Mouse (Mus musculus) liver, postnatal 0 days (tissue): ENCODE data around the gene Cnnm1. TPM values are rescaled to one million over a fixed set of nuclear protein-coding genes. Genes with fewer than 3 reads are reported as not detected.

Source experiments
- ATAC-seq: fragments of 200-750 bp; cut with Nextera tagmentation; 2 replicates; pipeline ENCODE4 v1.8.0; 2017; ENCODE audit warnings: mild to moderate bottlenecking, moderate library complexity
- DNase-seq: peaks from one replicate; pipeline ENCODE4 v3.0.0-alpha.2; 2016
- H3K27ac ChIP-seq: fragments of 300-500 bp; sonication (generic); 2 replicates; pipeline ENCODE4 v1.5.1; 2014; ENCODE audit warnings: antibody characterized with exemption, moderate library complexity, mild to moderate bottlenecking, low read depth
- H3K27me3 ChIP-seq: fragments of 300-500 bp; sonication (generic); 2 replicates; pipeline ENCODE4 v1.6.1; 2014; ENCODE audit warnings: low read length, control low read depth, mixed read lengths; ENCODE audit not compliant: insufficient read depth
- H3K36me3 ChIP-seq: fragments of 300-500 bp; sonication (generic); replicated peaks from 2 replicates; pipeline ENCODE4 v1.6.1; 2014; ENCODE audit warnings: mild to moderate bottlenecking, control low read depth, low read length, moderate library complexity, mixed read lengths; ENCODE audit not compliant: insufficient read depth
- H3K4me1 ChIP-seq: fragments of 300-500 bp; sonication (generic); 2 replicates; pipeline ENCODE4 v1.6.1; 2014; ENCODE audit warnings: antibody characterized with exemption, mild to moderate bottlenecking, control low read depth; ENCODE audit not compliant: insufficient read depth
- H3K4me2 ChIP-seq: fragments of 300-500 bp; sonication (generic); 2 replicates; pipeline ENCODE4 v1.6.1; 2014; ENCODE audit warnings: low read depth, mild to moderate bottlenecking, low read length, moderate library complexity, mixed read lengths
- H3K4me3 ChIP-seq: fragments of 300-500 bp; sonication (generic); 2 replicates; pipeline ENCODE4 v1.5.1; 2014; ENCODE audit warnings: low read depth, low read length
- H3K9ac ChIP-seq: fragments of 300-500 bp; sonication (generic); replicated peaks from 2 replicates; pipeline ENCODE4 v1.6.1; 2014; ENCODE audit warnings: mild to moderate bottlenecking, moderate library complexity
- H3K9me3 ChIP-seq: fragments of 300-500 bp; sonication (generic); 2 replicates; pipeline ENCODE4 v1.6.1; 2016; ENCODE audit warnings: mild to moderate bottlenecking, control low read depth, low read length, mixed read lengths
- CTCF ChIP-seq: sonication (generic); IDR thresholded peaks from 2 replicates; pipeline ENCODE4 v1.5.1; 2016; ENCODE audit warnings: antibody characterized with exemption, low read depth
- EP300 ChIP-seq: IDR thresholded peaks from 2 replicates; pipeline ENCODE4 v1.6.1; 2016; ENCODE audit warnings: antibody characterized with exemption, low read depth, mild to moderate bottlenecking
- WGBS: fragments of 180-500 bp; shearing (Covaris S2); extraction: QIAGEN DNeasy Blood & Tissue Kit; methylation state at CpG from one replicate; pipeline ENCODE4 v1.1.7; 2014; ENCODE audit not compliant: insufficient replicate concordance; 5-methylcytosine and 5-hydroxymethylcytosine counted together
- polyA plus RNA-seq: library from polyadenylated mRNA; unstranded; fragments of >200 nt; fragmentation: Nextera tagmentation; extraction: Ambion mirVana; gene quantifications from 2 replicates; pipeline ENCODE4 v1.2.1, GENCODE M21; 2015

The Cnnm1 gene
- polyA plus RNA-seq, 1 experiment from 2014 or later, result 0.21 TPM

DNA sequence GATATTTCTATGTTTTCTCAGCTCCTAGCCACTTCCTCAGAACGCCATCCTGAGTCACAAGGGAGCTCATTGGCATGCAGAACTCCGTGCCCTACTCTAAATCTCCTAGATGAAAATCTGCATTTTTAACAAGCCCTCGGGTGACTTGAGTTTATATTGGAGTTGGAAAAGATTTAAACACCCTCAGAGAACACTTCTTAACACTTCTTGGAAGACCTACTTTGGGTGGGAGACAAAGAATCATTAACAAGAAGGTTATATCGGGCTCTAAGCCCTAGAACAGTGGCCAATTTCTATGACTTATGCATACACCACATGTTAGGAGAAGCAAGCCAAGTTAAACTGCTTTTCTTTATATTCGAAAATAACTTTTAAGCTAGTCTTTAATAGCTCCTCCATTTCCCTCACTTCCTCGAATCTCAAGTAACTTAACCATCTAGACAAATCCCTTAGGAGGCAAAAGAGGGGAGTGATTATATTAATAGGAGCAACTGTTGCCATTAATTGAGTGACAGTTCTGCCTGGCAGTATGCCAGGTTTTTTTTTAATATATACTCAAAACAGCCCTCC, 4.5 kb downstream of the Cnnm1 start:
- Histone ChIP-seq H3K4me3 (no peak overlapping the region), H3K4me1 (peaks cover 6% of the 10 kb centered on the region), H3K9ac (no peak overlapping the region), H3K9me3 (no peaks in the 10 kb centered on the region), H3K4me2 (no peak overlapping the region), H3K27me3 (peaks cover 41% of the 10 kb centered on the region), H3K36me3 (no peaks in the 10 kb centered on the region), H3K27ac (no peak overlapping the region)
- WGBS, result 72% methylated on average over 6 of the region's 6 CpGs
- no peak for TF ChIP-seq EP300
- TF ChIP-seq CTCF, result no peak
- DNase-seq (no peak), ATAC-seq (no peak)

DNA sequence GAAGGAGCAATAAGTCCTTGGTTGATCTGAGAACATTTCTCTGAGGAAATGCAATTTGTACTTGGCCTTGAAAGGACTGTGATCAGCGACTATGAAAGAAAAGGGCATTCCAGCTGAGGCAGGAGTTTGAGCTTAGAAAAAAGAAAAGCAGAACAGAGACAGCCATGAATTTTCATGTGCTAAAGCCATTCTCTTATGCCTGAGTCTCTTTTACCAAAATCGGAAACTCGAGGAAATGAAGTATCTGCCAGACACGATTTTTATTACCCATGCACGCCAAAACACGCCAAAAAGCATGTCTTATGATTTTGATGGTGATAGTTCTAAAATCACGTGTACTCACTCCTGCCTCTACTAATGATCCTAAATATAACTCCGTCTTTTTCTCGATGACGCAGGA, 11.3 kb downstream of the Cnnm1 start:
- Histone ChIP-seq H3K27ac (no peak overlapping the region), H3K36me3 (no peaks in the 10 kb centered on the region), H3K9ac (no peak overlapping the region), H3K4me3 (no peak overlapping the region), H3K27me3 (no peaks in the 10 kb centered on the region), H3K9me3 (no peaks in the 10 kb centered on the region), H3K4me2 (no peak overlapping the region), H3K4me1 (no peaks in the 10 kb centered on the region)
- no peak for ATAC-seq
- 84% methylated on average over 10 of the region's 10 CpGs for WGBS
- DNase-seq, result no peak
- TF ChIP-seq CTCF (no peak), EP300 (no peak)

DNA sequence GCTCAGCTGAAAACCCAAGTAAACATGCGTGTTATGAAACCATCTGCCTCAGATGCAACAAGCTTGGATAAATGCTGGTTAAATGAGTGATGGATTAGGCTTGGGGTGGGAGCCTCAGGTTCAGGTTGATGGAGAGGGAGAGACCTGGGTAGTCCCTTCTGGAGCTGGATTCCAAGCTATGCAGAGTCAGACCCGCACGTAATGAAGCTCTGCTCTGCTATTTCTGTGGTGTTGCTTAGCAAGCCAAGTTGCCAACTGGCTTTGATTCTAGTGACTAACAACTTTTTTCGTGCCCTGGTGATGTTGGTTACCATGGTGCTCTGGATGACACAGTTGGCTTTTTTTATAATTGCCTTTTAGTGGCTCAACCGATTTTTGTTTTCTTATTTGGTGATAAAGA, 11.9 kb downstream of the Cnnm1 start:
- Histone ChIP-seq H3K9ac (no peak overlapping the region), H3K36me3 (no peaks in the 10 kb centered on the region), H3K9me3 (no peaks in the 10 kb centered on the region), H3K27me3 (no peaks in the 10 kb centered on the region), H3K4me2 (no peak overlapping the region), H3K27ac (no peak overlapping the region), H3K4me1 (no peaks in the 10 kb centered on the region), H3K4me3 (no peak overlapping the region)
- WGBS, result 78% methylated on average over 5 of the region's 5 CpGs
- no peak for DNase-seq
- ATAC-seq, result no peak
- TF ChIP-seq EP300 (no peak), CTCF (no peak)

DNA sequence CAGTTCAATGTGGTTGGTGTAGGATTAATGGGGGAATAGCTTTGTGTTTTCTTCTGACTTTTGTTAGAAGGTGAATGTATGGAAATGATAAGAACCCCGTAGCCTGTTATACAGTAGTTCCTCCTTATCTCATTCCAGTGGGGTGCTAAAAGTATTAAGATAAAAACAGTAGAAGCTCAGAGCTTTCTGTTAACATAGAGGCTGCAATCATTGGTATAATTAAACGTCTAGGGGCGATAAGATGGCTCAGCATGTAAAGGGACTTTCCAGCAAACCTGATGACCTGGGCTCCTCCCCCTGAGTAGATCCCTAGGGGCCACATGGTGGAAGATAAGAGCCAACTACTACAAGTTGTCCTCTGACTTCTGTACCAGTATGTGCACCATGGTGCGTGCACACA, 12.8 kb downstream of the Cnnm1 start:
- Histone ChIP-seq H3K36me3 (no peaks in the 10 kb centered on the region), H3K27ac (no peak overlapping the region), H3K4me1 (no peaks in the 10 kb centered on the region), H3K4me2 (no peak overlapping the region), H3K4me3 (no peak overlapping the region), H3K9ac (no peak overlapping the region), H3K27me3 (no peaks in the 10 kb centered on the region), H3K9me3 (no peaks in the 10 kb centered on the region)
- DNase-seq (no peak), ATAC-seq (peak; percentile 85)
- WGBS, result 48% methylated on average over 4 of the region's 4 CpGs
- TF ChIP-seq CTCF (no peak), EP300 (peak; percentile 90)

DNA sequence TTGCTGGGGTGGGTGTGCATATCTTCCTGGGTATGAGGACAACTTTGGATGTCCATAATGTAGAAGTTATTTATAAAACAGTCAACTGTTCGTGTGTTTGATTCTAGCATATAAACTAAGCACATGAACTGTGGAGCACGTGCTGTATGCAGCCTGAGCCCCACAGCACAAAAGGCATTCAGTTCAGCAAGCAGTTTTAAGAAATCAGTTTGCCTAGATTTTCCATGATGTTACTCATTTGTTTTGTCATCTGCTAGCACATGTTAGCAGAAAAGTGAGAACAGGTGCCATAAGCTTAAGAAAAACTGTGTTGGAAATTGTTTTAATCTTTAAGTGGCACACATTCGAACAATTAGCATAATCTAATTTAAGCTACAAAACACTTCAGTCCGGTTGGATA, 19.7 kb downstream of the Cnnm1 start:
- TF ChIP-seq CTCF (no peak), EP300 (no peak)
- H3K4me1 ChIP-seq, result no peaks in the 10 kb centered on the region
- H3K36me3 ChIP-seq, result no peaks in the 10 kb centered on the region
- WGBS, result 68% methylated on average over 4 of the region's 4 CpGs
- no peak for ATAC-seq
- H3K27me3 ChIP-seq, result no peaks in the 10 kb centered on the region
- no peak overlapping the region for H3K4me2 ChIP-seq
- no peak for DNase-seq
- H3K9ac ChIP-seq, result no peak overlapping the region
- H3K27ac ChIP-seq, result no peak overlapping the region
- H3K9me3 ChIP-seq, result no peaks in the 10 kb centered on the region
- H3K4me3 ChIP-seq, result no peak overlapping the region

DNA sequence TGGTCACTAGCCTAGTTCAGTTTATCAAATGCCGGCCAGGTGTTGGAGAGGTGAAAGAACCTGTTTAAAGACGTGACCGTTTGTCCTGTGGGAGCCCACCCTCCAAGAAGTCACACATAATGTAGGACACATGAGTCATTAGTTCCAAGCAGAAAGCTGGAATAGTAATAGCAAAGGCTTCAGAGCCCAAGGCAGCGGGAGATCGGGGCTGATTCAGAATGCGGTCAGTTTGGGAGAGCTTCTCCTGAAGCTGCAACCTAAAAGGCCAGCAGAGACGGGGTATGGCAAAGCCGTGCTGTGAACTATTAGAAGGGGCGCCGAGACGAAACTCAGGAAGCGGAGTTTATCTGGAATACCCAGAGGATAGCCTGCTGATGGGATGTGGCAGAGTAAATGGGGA, 20.2 kb downstream of the Cnnm1 start:
- WGBS, result 80% methylated on average over 12 of the region's 12 CpGs
- no peak for TF ChIP-seq EP300
- TF ChIP-seq CTCF, result no peak
- no peaks in the 10 kb centered on the region for H3K9me3 ChIP-seq
- no peaks in the 10 kb centered on the region for H3K27me3 ChIP-seq
- no peak overlapping the region for H3K9ac ChIP-seq
- no peaks in the 10 kb centered on the region for H3K4me1 ChIP-seq
- no peak overlapping the region for H3K4me2 ChIP-seq
- ATAC-seq (no peak), DNase-seq (no peak)
- no peak overlapping the region for H3K27ac ChIP-seq
- H3K4me3 ChIP-seq, result no peak overlapping the region
- no peaks in the 10 kb centered on the region for H3K36me3 ChIP-seq

DNA sequence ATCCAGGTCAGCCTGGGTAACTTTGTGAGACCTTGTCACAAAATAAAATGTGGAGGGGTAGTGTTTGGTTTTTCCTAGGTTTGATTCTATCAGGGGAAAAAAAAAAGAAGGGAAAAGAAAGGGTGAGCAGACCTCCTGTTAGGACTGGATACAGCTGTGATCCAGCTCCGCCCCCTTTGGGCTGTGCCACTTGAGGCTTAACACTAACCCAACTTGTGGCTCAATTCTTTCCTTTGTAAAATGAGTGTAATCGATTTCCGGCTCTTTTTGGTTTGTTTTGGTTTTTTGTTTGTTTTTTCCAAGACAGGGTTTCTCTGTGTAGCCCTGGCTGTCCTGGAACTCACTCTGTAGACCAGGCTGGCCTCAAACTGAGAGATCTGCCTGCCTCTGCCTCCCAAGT, 21.9 kb downstream of the Cnnm1 start:
- DNase-seq, result no peak
- Histone ChIP-seq H3K4me3 (no peak overlapping the region), H3K4me1 (no peaks in the 10 kb centered on the region), H3K27me3 (no peaks in the 10 kb centered on the region), H3K4me2 (no peak overlapping the region), H3K9ac (no peak overlapping the region), H3K36me3 (no peaks in the 10 kb centered on the region), H3K27ac (no peak overlapping the region), H3K9me3 (no peaks in the 10 kb centered on the region)
- TF ChIP-seq CTCF, result no peak
- TF ChIP-seq EP300, result no peak
- ATAC-seq, result no peak
- 81% methylated on average over 3 of the region's 3 CpGs for WGBS
